Mouse (Mus musculus) midbrain, postnatal 0 days (tissue): ENCODE measurements around the gene Aamp. TPM values are rescaled to one million over a fixed set of nuclear protein-coding genes. Genes with fewer than 3 reads are reported as not detected.

Experiments used
- ATAC-seq: fragments of 200-750 bp; cut with Nextera tagmentation; 2 replicates; pipeline ENCODE4 v1.8.0; 2017; ENCODE audit warnings: moderate number of reproducible peaks, mild to moderate bottlenecking, moderate TSS enrichment, moderate library complexity; ENCODE audit not compliant: low FRiP score
- DNase-seq: peaks from one replicate; pipeline ENCODE4 v3.0.0-alpha.2; 2015; ENCODE audit warnings: low spot score
- H3K27ac ChIP-seq: fragments of 300-500 bp; sonication (generic); 2 replicates; pipeline ENCODE4 v1.5.1; 2014; ENCODE audit warnings: low read depth, mild to moderate bottlenecking, low read length, mixed read lengths
- H3K27me3 ChIP-seq: fragments of 300-500 bp; sonication (generic); 2 replicates; pipeline ENCODE4 v1.6.1; 2014; ENCODE audit warnings: low read length, control low read depth, mixed read lengths; ENCODE audit not compliant: insufficient read depth
- H3K36me3 ChIP-seq: fragments of 300-500 bp; sonication (generic); 2 replicates; pipeline ENCODE4 v1.6.1; 2014; ENCODE audit warnings: low read length, control low read depth, mixed read lengths; ENCODE audit not compliant: insufficient read depth
- H3K4me1 ChIP-seq: fragments of 300-500 bp; sonication (generic); 2 replicates; pipeline ENCODE4 v1.6.1; 2014; ENCODE audit warnings: mild to moderate bottlenecking, control low read depth, antibody characterized with exemption, low read length, mixed read lengths; ENCODE audit not compliant: insufficient read depth
- H3K4me2 ChIP-seq: fragments of 300-500 bp; sonication (generic); 2 replicates; pipeline ENCODE4 v1.6.1; 2014; ENCODE audit warnings: low read depth, mild to moderate bottlenecking, low read length, mixed read lengths; ENCODE audit not compliant: poor library complexity, severe bottlenecking
- H3K4me3 ChIP-seq: fragments of 300-500 bp; sonication (generic); 2 replicates; pipeline ENCODE4 v1.5.1; 2014; ENCODE audit warnings: low read depth, mild to moderate bottlenecking, low read length, moderate library complexity
- H3K9ac ChIP-seq: fragments of 300-500 bp; sonication (generic); replicated peaks from 2 replicates; pipeline ENCODE4 v1.6.1; 2014; ENCODE audit warnings: mild to moderate bottlenecking, low read length, moderate library complexity, mixed read lengths; ENCODE audit not compliant: poor library complexity, severe bottlenecking
- H3K9me3 ChIP-seq: fragments of 300-500 bp; sonication (generic); 2 replicates; pipeline ENCODE4 v1.6.1; 2016; ENCODE audit warnings: low read length, control low read depth
- CTCF ChIP-seq: IDR thresholded peaks from 2 replicates; pipeline ENCODE4 v1.5.1; 2016; ENCODE audit warnings: antibody characterized with exemption, mild to moderate bottlenecking
- WGBS: fragments of 180-500 bp; shearing (Covaris S2); extraction: QIAGEN DNeasy Blood & Tissue Kit; methylation state at CpG from one replicate; pipeline ENCODE4 v1.1.7; 2014; 5-methylcytosine and 5-hydroxymethylcytosine counted together
- polyA plus RNA-seq: library from polyadenylated mRNA; unstranded; fragments of >200 nt; fragmentation: Nextera tagmentation; extraction: Ambion mirVana; gene quantifications from 2 replicates; pipeline ENCODE4 v1.2.1, GENCODE M21; 2015
- total RNA-seq: library from RNA; depleted of rRNA; stranded (reverse); fragments of >200 nt; gene quantifications from 2 replicates; pipeline ENCODE4 v1.2.3, GENCODE M21; 2014

The Aamp gene
- total and polyA plus RNA-seq, 2 experiments from 2014 or later, result 139 to 203 TPM

- H3K9me3 ChIP-seq, result no peaks in the 10 kb centered on the region
- H3K36me3 ChIP-seq, result peaks cover 30% of the 10 kb centered on the region
- no peak overlapping the region for H3K9ac ChIP-seq
- no peaks in the 10 kb centered on the region for H3K27me3 ChIP-seq
- TF ChIP-seq CTCF, result no peak
- no peak overlapping the region for H3K4me3 ChIP-seq
- DNase-seq, result no peak
- no peaks in the 10 kb centered on the region for H3K4me1 ChIP-seq
- no peak overlapping the region for H3K27ac ChIP-seq
- WGBS, result 76% methylated on average over 6 of the region's 6 CpGs
- no peak for ATAC-seq
- H3K4me2 ChIP-seq, result no peak overlapping the region
Measured at GRCm38 (mm10) chr1:74277041-74277440, 7.5 kb downstream of the Aamp start.

- 47% methylated on average over 9 of the region's 9 CpGs for WGBS
- H3K27me3 ChIP-seq, result no peaks in the 10 kb centered on the region
- no peak for DNase-seq
- no peak overlapping the region for H3K27ac ChIP-seq
- H3K4me1 ChIP-seq, result no peaks in the 10 kb centered on the region
- no peak for TF ChIP-seq CTCF
- H3K4me3 ChIP-seq, result no peak overlapping the region
- no peak overlapping the region for H3K4me2 ChIP-seq
- no peaks in the 10 kb centered on the region for H3K9me3 ChIP-seq
- H3K36me3 ChIP-seq, result peaks cover 11% of the 10 kb centered on the region
- H3K9ac ChIP-seq, result no peak overlapping the region
- no peak for ATAC-seq
Measured at GRCm38 (mm10) chr1:74275015-74275414, 9.5 kb downstream of the Aamp start.

- Histone ChIP-seq H3K9ac (no peak overlapping the region), H3K4me3 (no peak overlapping the region), H3K4me2 (no peak overlapping the region), H3K9me3 (no peaks in the 10 kb centered on the region), H3K27me3 (no peaks in the 10 kb centered on the region), H3K4me1 (no peaks in the 10 kb centered on the region), H3K36me3 (peaks cover 17% of the 10 kb centered on the region), H3K27ac (no peak overlapping the region)
- DNase-seq (no peak), ATAC-seq (no peak)
- no peak for TF ChIP-seq CTCF
- WGBS, result 77% methylated on average over 4 of the region's 4 CpGs
Measured at GRCm38 (mm10) chr1:74271659-74272058, 12.9 kb downstream of the Aamp start.

GRCm38 (mm10) chr1:74268750-74269149, 15.8 kb downstream of the Aamp start:
- Histone ChIP-seq H3K9me3 (no peaks in the 10 kb centered on the region), H3K4me3 (no peak overlapping the region), H3K9ac (no peak overlapping the region), H3K4me2 (no peak overlapping the region), H3K4me1 (no peaks in the 10 kb centered on the region), H3K36me3 (peaks cover 43% of the 10 kb centered on the region), H3K27me3 (no peaks in the 10 kb centered on the region), H3K27ac (no peak overlapping the region)
- ATAC-seq (no peak), DNase-seq (no peak)
- peak; percentile 24 for TF ChIP-seq CTCF
- 87% methylated on average over 8 of the region's 8 CpGs for WGBS

- no peak for TF ChIP-seq CTCF
- Histone ChIP-seq H3K4me3 (no peak overlapping the region), H3K27me3 (no peaks in the 10 kb centered on the region), H3K4me2 (no peak overlapping the region), H3K27ac (no peak overlapping the region), H3K9me3 (no peaks in the 10 kb centered on the region), H3K36me3 (peaks cover 65% of the 10 kb centered on the region), H3K9ac (no peak overlapping the region), H3K4me1 (no peaks in the 10 kb centered on the region)
- DNase-seq (no peak), ATAC-seq (no peak)
- WGBS, result 91% methylated on average over 6 of the region's 6 CpGs
Measured at GRCm38 (mm10) chr1:74262510-74262909, 22.0 kb downstream of the Aamp start.

GRCm38 (mm10) chr1:74256782-74257181, 27.8 kb downstream of the Aamp start:
- ATAC-seq, result no peak
- WGBS, result 79% methylated on average over 4 of the region's 4 CpGs
- H3K27ac ChIP-seq, result no peak overlapping the region
- TF ChIP-seq CTCF, result no peak
- H3K4me1 ChIP-seq, result no peaks in the 10 kb centered on the region
- peaks cover 41% of the 10 kb centered on the region for H3K36me3 ChIP-seq
- H3K4me3 ChIP-seq, result no peak overlapping the region
- no peak for DNase-seq
- H3K4me2 ChIP-seq, result no peak overlapping the region
- H3K9ac ChIP-seq, result no peak overlapping the region
- no peaks in the 10 kb centered on the region for H3K9me3 ChIP-seq
- H3K27me3 ChIP-seq, result no peaks in the 10 kb centered on the region
